Mouse (Mus musculus): ENCODE data around the gene Ms4a4b.

DNA sequence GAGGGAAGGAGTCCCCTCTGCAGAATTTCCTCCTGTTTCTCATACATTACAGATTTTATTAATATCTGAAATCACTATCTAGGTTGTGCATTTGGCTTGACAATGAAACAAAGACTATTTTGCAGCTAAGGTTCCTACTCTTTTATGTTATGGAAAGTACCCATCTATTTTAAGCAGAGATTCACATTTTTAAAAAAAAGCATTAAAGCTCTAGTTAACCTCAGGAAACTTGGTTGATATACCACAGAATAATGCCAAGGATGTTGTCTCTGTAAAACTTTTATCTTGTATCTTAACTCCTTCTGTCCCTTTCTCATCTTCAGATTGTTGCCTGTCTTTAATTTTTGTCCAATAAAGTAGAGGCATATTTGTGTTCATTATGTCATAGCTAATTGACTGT, 47.6 kb upstream of the Ms4a4b start:
- TF ChIP-seq POLR2A (IDR thresholded peaks at IDR 0.05; ENCODE audit: insufficient read depth, low read depth, low read length), result no peak
- no peak for TF ChIP-seq CTCF (IDR thresholded peaks at IDR 0.05)
- TF ChIP-seq EP300 (IDR thresholded peaks at IDR 0.05; ENCODE audit: insufficient read depth, low read depth, low read length), result no peak
